Mouse (Mus musculus): Measurements from ENCODE around the gene Rhpn2.
"Not testable (repeated sequence)": the region's sequence is repeated elsewhere in the genome, so short reads cannot be mapped to it uniquely, and the experiment has no call there.

Gene Rhpn2

GRCm38 (mm10) chr7:35333692-35334526, at the start of gene Rhpn2:
TSS of gene Rhpn2 (plus strand) at chr7:35334170.
- peak; percentile 98 to 100 for DNase-seq (ENCODE audit: low spot score in 2 of 2)

- DNase-seq (ENCODE audit: low spot score in 2 of 2), result no peak
These were observed 40.5 kb upstream of the Rhpn2 start for GRCm38 (mm10) chr7:35293464-35293863.

GRCm38 (mm10) chr7:35295631-35296030, 38.3 kb upstream of the Rhpn2 start:
- no peak for DNase-seq (ENCODE audit: low spot score in 2 of 2)

GRCm38 (mm10) chr7:35297886-35298285, 36.1 kb upstream of the Rhpn2 start:
- DNase-seq (ENCODE audit: low spot score in 2 of 2), result no peak

GRCm38 (mm10) chr7:35299656-35300055, 34.3 kb upstream of the Rhpn2 start:
- no peak for DNase-seq (ENCODE audit: low spot score in 2 of 2)

GRCm38 (mm10) chr7:35300792-35301191, 33.2 kb upstream of the Rhpn2 start:
- no peak for DNase-seq (ENCODE audit: low spot score in 2 of 2)

GRCm38 (mm10) chr7:35311214-35311613, 22.8 kb upstream of the Rhpn2 start:
- DNase-seq (ENCODE audit: low spot score in 2 of 2), result no peak

DNA sequence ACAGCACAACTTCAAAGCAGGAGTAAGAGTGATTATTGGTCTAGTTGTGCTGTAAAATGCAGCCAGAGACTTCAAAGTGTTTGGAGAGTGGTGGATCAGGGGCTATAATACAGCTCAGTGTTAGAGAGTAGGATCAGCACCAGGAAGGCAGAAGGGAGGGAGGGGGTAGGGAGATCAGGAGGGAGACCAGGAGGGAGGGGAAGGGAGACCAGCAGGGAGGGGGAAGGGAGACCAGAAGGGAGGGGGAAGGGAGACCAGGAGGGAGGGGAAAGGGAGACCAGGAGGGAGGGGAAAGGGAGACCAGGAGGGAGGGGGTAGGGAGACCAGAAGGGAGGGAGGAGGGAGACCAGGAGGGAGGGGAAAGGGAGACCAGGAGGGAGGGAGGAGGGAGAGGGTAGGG, 19.8 kb upstream of the Rhpn2 start:
- no peak for DNase-seq (ENCODE audit: low spot score in 2 of 2)

- DNase-seq (ENCODE audit: low spot score in 2 of 2), result peak; percentile 87 to 94
These were observed 16.0 kb upstream of the Rhpn2 start, which contains the start of gene Gpatch1 for GRCm38 (mm10) chr7:35317729-35318609. TSS of gene Gpatch1 (minus strand) at chr7:35318440.

GRCm38 (mm10) chr7:35319221-35319620, 14.7 kb upstream of the Rhpn2 start:
- DNase-seq (ENCODE audit: low spot score in 2 of 2), result not testable (repeated sequence)

DNA sequence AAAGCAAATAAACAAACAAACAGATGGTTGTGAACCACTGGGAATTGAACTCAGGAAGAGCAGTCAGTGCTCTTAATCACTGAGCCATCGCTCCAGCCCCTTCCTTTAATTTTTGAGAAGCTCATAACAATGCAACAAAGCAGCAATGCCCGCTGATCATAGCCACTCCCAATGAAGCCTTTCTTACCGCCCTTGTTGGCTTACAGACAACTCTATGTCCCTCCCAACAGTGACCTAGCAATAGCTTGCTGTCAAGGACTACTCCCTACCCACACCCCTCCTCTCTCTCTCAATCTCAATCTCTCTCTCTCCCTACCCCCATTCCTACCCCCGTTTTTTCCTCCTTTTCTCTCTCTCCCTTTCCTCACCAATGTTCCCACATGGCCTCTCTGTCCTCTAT, 14.2 kb upstream of the Rhpn2 start:
- DNase-seq (ENCODE audit: low spot score in 2 of 2), result no peak

DNA sequence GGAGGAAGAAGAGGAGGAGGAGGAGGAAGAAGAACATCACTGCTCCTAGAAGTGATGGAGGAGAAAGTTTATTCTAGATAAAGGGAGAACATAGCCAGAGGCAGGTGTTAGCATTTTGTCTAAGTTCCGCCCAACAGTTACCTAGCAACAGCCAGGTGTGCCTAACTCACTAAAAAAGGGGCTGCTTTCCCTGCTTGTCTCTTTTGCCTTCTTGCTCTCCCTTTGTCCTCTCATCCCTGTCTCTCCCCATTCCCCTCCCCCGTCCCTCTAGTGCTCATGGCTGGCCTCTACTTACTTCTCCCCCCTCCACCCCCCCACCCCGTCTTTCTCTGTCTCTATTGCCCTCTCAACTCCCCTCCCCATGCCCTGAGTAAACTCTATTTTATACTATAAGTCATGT, 11.8 kb upstream of the Rhpn2 start:
- DNase-seq (ENCODE audit: low spot score in 2 of 2), result no peak

GRCm38 (mm10) chr7:35322732-35323420, 11.1 kb upstream of the Rhpn2 start:
- no peak for DNase-seq (ENCODE audit: low spot score in 2 of 2)

- no peak for DNase-seq (ENCODE audit: low spot score in 2 of 2)
These were observed 2.4 kb upstream of the Rhpn2 start for GRCm38 (mm10) chr7:35331590-35331989.

- DNase-seq (ENCODE audit: low spot score in 2 of 2), result no peak
These were observed 729 bp upstream of the Rhpn2 start for GRCm38 (mm10) chr7:35333231-35333651.

GRCm38 (mm10) chr7:35334527-35335452, 820 bp downstream of the Rhpn2 start:
- DNase-seq (ENCODE audit: low spot score in 2 of 2), result peak in 1 of 2 experiments; percentile 16

DNA sequence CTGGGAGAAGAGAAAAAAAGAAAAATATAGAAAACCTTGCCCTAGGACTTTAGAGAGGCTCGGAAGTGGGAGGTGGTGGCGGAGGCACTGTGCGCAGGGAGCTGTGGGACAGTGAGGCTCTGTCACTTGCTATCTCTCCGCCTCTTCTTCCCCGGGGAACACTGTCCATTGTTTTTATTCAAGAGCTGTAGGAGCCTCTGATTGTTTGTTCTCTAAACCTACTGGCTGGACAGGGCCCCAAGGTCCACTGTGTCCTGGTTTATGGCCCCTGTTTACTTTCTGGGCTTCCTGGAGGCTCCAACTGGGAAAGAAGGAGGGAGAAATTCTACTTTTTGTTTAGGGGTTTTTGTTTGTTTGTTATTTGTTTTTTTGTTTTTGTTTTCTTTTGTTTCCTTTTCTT, 6.2 kb downstream of the Rhpn2 start:
- DNase-seq (ENCODE audit: low spot score in 2 of 2), result no peak

DNA sequence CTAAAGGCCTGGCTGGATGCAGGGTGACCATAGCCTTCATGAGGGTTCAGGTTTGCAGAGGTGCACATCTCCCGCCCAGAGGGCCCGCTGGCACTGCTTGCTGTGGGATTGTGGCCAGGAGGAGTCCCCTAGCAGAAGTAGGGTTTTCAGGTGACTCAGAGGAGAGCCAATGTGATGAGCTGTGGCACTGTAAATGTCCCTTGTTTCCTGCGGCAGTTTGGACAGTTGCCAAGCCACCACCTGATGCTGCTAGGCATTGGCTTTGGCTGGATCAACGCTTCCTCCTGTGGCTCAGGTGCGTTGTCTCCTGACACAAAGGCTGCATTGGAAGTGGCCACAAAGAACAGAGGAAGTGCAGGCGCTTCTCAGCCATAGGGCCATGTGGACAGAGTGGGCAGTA, 7.3 kb downstream of the Rhpn2 start:
- DNase-seq (ENCODE audit: low spot score in 2 of 2), result no peak

DNA sequence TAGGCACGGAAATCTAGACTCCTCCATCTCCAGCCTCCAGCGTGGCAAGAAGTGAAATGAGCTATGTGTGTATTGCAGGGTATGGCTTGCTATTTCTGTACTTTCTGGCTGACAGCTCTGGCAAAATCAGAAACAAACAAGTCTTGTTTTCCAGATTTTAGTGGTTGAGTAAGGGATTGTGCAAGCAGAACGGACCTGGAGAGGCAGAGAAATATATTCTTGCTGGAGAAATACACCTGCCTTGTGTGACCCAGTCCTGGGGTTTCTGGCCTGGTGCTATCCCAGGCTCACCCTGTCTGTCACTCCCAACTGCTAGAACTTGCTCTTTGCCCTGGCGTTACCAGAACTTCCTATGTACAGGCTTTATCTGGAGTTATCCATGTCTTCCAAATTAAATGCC, 8.5 kb downstream of the Rhpn2 start:
- no peak for DNase-seq (ENCODE audit: low spot score in 2 of 2)

DNA sequence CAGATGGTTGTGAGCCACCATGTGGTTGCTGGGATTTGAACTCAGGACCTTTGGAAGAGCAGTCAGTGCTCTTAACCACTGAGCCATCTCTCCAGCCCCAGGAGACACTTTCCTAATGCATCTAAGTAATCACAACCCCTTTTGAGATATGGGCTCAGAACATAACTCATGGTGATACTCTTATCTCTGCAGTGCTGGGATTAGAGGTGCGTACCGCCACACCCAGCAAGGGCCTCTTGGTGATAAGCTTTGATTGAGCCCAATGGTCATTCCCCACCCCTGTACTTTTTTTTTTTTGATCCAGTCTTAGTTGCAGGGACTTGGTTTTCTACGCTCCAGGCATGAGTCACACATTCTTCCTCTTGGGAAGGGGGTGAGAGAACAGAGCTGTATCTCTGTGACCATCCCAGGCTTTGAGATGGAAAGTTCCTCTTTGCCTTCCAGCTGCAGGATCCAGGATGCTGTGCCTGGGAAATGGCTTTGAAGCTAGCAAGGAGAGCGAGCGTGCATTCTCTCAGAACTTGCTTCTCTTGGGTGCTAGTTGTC, 10.9 kb downstream of the Rhpn2 start:
- DNase-seq (ENCODE audit: low spot score in 2 of 2), result no peak

Measured in frontal cortex, postnatal 14 days (tissue).